Mouse (Mus musculus) heart, postnatal 10 days (tissue): ENCODE measurements around the gene Timd2. TPM values are rescaled to one million over a fixed set of nuclear protein-coding genes. Genes with fewer than 3 reads are reported as not detected.
"Not testable (repeated sequence)": the region's sequence is repeated elsewhere in the genome, so short reads cannot be mapped to it uniquely, and the experiment has no call there.

Experiments
- DNase-seq, 2 experiments: peaks; one replicate each; pipeline ENCODE4 v3.0.0; 2021
- intact Hi-C: fragments of 180-260 bp; cut with DNase I; formaldehyde crosslinking; loops from one replicate; pipeline ENCODE4 v1.15.1; 2025
- total RNA-seq, 2 experiments: library from RNA; stranded (reverse); gene quantifications; 2 replicates each; pipeline ENCODE4 v1.2.3; 2021

The Timd2 gene
- total RNA-seq: not detected

GRCm38 (mm10) chr11:46706664-46707356, at the start of gene Timd2:
TSS of gene Timd2 (minus strand) at chr11:46707061.
- no peak for DNase-seq
- intact Hi-C loops: no loop called here

- DNase-seq, intact Hi-C loops: not testable (repeated sequence)
Measured at GRCm38 (mm10) chr11:46755714-46756113, 48.9 kb upstream of the Timd2 start.

DNA sequence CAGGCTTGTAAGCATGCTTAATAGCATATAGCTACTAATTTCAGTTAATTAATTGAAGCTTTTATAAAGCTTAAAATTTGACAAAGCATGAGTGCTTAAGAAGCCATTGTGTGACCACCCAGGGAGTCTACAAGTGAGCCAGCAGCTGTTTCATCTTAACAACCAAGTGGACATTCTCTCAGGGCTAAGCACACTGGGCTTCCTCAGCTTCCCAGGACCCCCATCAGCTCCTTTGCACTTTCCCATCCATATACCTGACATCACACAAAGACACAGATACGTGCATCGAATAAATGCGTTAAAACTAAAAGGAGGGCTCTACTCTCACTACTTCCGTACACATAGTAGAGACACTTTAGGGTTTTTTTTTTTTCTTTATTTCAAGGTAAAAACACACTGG, 47.8 kb upstream of the Timd2 start:
- no peak for DNase-seq
- intact Hi-C loops: no loop called here

DNA sequence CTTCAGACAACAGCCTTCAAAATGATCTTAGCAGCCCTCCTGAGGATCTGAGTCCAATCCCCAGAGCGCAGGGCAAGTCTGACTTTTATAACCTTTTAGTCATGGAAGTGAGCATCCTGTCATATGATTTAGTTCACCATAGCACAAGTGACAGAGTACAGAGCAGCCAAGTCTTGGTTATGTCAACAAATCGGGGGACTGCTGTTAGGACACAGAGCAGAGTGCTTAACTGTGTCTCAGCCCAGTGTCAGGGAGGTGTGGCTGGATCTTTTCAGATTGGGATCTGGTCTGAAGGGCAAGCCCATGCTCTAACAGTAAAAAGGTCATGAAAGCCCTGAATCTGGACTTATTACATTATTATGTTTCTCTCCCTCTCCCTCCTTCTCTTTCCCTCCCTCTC, 46.8 kb upstream of the Timd2 start:
- intact Hi-C loops: no loop called here
- no peak for DNase-seq

GRCm38 (mm10) chr11:46747996-46748395, 41.1 kb upstream of the Timd2 start:
- intact Hi-C loops: no loop called here
- no peak for DNase-seq

- DNase-seq: no peak
- intact Hi-C loops: no loop called here
Measured at GRCm38 (mm10) chr11:46741716-46742115, 34.9 kb upstream of the Timd2 start.

DNA sequence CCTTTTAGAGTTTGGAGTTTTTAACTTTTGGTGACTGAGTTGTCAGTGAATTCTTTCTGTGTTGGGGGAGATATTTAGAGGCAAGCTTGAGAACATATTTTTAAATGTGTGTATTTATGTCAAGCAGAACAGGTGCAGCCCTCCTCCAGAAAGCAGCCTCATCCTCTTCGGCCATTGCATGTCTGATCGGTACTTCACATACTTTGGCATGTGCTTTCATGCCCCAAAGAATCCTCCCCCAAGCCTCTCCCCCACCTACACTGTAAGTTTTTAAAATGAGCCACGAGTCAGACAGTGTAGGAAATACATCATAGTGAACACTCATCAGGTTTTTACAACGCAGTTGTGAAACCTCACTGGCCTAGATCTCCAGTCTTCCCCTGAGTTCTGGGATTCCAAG, 34.0 kb upstream of the Timd2 start:
- DNase-seq: no peak
- intact Hi-C loops: no loop called here

DNA sequence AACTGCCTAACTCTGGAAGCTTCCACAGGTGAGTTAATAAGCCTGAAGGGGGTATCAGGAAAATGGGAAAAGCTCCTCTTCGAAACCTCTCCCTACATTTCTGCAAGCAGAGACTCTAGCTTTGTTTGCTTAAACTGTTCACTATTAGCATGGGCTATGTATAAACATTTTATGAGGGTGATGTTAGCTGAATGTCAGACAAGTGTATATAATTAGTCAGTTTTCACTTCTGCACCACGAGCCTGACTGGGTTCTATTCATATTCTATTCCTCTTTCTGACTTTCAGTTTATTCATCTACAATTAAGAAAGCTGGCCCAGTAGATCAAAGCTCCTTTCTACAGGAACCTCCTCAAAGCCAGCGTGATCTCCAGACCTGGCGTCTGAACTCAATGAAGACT, 32.6 kb upstream of the Timd2 start:
- DNase-seq: no peak
- intact Hi-C loops: no loop called here

DNA sequence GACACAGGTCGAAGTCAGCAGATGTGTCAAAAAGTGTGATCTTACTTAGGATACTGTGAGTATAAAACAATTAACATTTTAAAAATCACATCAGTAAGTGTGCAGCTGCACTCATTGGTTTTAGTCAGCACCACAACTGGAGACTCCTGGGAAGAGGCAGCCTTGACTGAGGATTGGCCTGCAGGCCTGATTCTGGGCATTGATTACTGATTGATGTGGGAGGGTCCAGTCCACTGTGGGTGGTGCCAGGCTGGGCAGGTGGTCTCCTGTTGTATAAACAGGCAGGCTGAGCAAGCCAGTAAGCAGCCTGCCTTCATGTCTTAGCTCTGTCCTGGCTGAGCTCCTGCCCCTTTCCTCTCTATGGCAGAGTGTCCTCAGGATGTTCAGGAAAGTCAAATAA, 28.2 kb upstream of the Timd2 start, which contains the start of gene Havcr1:
Havcr1 (plus strand) TSS at position 5 of the 400 bp plus-strand sequence.
- DNase-seq, intact Hi-C loops: not testable (repeated sequence)

DNA sequence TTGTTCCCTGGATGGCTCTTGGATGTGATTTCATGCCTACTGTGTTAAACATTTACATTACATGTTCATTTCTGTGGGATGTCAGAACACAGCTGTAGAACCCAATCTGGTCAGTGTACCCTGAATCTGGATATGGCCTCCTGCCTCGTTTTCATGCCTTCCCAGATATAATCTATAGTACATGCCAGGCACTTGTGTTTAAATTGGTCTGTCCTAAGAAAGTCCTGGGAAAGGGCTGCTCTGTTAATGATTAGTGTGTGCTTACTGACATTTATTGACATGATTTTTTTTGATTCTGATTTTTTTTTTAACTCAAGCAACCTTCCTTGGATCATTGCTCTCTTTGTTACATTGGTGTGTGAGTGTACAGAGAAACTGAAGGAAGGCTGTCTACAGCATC, 27.8 kb upstream of the Timd2 start:
- no peak for DNase-seq
- intact Hi-C loops: no loop called here

- DNase-seq: peak; percentile 2 to 9
- intact Hi-C loops: no loop called here
Measured at GRCm38 (mm10) chr11:46733242-46733789, 26.5 kb upstream of the Timd2 start.

DNA sequence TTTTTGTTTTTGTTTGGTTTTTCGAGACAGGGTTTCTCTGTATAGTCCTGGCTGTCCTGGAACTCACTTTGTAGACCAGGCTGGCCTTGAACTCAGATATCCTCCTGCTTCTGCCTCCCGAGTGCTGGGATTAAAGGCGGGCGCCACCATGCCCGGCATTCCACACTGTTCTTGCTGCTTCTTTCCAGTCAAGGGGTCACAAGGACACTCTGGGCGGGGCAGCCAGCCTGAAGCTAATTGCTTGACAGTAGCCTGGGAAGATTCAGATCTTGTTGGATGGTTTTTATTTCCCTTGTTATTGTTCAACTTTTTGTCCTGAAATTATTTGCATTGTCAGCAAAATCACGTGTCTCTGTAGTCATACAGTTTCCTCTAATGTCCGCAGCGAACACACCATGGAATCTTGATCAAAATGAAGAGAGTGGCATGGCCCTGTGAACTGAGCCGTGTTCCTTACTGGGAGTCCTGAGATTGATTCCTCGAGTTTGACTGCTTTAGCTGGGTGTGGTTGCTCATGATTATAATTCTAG, 24.7 kb upstream of the Timd2 start:
- intact Hi-C loops: no loop called here

DNA sequence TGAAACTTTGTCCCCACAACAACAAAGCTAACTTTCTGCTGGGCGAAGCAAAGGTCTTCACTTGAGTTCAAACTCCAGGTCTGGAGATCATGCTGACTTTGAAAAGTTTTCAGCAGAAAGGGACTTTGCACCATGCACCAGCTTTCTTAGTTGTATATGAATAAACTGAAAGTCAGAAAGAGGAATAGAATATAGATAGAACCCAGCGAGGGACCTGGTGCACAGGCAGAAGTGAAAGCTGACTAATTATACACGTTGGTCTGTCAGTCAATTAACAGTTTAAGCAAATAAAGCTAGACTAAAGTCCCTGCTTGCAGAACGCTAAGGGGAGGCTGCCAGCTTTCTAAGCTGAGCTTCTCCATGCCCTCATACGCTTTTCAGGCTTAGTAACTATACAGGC, 8.0 kb downstream of the Timd2 start:
- intact Hi-C loops: no loop called here
- no peak for DNase-seq

More for the DNA sequence above, 24.7 kb upstream of the Timd2 start:
- no peak for DNase-seq

DNA sequence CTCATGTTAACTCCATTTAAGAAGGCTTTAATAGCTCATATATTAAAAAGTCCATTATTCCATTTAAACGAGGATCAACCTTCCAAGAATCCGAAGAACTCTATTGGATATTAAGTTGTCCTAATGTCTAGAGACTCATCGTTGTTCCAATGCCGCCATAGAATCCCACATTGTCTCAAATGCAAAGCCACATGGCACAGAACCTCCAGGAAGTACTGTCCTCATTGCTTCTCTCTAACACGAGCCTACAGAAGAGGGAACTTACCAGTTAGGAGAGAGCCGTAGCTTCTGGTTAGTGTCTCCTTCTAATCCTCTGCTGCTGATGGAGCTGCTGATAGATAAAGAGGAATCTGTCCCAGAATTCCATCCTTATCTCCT, 8.6 kb downstream of the Timd2 start:
- intact Hi-C loops: no loop called here
- DNase-seq: no peak

DNA sequence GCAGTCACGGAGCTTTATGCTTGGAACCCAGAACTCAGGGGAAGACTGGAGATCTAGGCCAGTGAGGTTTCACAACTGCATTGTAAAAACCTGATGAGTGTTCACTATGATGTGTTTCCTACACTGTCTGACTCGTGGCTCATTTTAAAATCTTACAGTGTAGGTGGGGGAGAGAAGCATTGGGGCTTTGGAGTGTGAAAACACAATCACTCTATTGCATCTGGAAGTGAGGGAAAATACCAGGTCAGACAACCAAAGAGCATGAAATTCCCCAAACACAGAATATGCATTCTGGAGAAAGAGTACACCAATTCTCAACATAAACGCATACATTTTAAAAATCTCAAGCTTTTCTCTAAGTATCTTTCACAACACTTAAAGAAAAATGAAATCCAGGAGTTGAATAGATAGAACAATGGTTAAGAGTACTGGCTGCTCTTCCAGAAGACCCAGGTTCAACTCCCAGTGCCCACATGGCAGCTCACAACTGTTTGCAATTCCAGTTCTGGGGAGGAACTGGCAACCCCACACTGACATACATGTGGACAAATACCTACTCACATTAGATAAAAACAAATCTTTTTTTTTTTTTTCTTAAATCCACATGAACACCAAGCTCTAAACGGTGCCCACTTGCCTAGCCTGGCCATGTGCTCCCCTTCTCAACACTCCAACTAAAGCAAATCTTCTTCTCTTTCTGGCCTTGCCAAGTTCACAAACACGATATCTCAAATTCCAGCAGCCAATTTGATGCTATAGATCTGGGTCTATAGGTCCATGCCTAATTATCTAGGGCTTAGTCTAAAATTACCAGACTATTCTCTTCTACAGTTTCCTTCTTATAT, 9.2 kb downstream of the Timd2 start:
- intact Hi-C loops: no loop called here
- DNase-seq: no peak

DNA sequence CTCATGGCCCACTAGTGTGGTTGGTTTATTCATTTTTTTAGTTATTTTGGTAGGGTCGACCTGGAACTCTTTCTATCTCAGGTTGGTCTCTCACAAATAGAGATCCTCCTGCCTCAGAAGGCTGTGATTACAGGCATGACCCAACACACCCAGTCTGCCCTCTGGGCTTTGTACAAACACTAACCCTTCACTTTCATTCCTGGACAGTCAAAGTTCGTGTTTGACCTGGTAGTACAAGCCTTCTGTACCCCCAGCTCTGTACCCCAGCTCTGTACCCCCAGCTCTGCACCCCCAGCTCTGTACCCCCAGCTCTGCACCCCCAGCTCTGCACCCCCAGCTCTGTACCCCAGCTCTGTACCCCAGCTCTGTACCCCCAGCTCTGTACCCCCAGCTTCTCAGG, 11.0 kb downstream of the Timd2 start:
- intact Hi-C loops, DNase-seq: not testable (repeated sequence)

DNA sequence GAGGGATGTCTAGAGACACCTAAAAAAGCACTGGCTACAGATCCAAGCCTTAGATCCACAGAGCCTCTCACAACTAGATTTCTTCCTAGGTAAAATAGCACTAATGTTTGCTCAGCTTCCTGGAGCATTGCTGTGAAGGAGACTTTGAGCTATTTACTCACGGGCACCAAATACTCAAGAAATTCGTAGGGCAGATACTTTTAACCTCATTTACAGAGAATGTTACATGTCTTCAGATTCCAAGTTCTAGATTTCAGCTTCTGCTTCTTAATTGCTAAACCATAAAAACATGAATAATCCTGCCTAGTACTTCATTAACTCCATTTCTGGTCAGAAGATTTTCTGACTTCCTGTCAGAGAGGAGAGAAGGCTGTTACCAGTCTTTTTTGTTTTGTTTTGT, 16.7 kb downstream of the Timd2 start:
- intact Hi-C loops: no loop called here
- DNase-seq: no peak

- intact Hi-C loops: no loop called here
- DNase-seq: peak; percentile 0 to 4
Measured at GRCm38 (mm10) chr11:46683723-46684122, 23.1 kb downstream of the Timd2 start.

GRCm38 (mm10) chr11:46682842-46683241, 24.0 kb downstream of the Timd2 start:
- no peak for DNase-seq
- intact Hi-C loops: no loop called here

GRCm38 (mm10) chr11:46667938-46668337, 38.9 kb downstream of the Timd2 start:
- DNase-seq: no peak
- intact Hi-C loops: no loop called here

GRCm38 (mm10) chr11:46667105-46667504, 39.8 kb downstream of the Timd2 start:
- DNase-seq: no peak
- intact Hi-C loops: no loop called here
